Mouse (Mus musculus) lung, postnatal 36 days (tissue): ENCODE data around the gene Sod3.
A peak's percentile ranks its signal among the peaks of the same experiment; 100 is the strongest.

Source experiments
- DNase-seq: peaks from one replicate; pipeline ENCODE4 v3.0.0; 2022; ENCODE audit warnings: mixed read lengths

Sod3 gene

DNA sequence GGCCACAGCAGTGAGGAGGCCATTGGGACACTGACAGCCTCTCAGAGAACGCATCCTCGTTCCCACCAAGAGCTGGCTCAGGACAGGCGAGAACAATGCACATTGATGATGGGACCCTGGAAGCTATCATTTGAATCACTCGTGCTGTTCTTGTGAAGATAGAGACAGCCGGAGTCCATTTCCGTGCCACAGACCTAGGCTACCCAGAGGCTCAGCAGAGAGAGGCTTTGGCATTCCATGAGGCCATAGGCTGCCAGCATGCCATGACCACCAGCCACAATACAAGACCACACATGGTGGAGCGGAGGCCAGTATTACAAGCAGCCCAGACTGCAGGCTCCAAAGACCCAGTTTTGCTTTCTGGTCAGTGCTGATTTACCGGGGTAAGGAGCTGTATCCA is 19.2 kb downstream of the Sod3 start:
- DNase-seq = no peak

DNA sequence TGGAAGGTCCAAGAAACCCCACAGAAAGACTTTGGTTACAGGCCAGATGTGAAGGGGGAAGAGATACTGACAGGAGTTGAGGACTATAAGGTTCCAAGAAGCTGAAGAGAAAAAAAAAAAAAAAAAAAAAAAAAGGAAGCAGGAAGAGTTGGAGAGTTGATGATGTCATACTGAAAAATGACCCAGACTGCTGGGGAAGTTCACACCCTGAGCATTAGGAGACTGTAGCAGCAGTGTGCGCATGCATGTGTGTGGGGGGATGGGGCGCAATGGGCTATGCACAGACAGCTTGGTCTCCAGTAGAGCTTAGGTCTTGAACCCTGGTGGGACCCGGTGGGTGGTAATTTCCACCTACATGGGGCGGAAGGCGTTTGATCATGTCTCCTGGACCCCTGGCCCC is 20.2 kb downstream of the Sod3 start:
- DNase-seq = no peak

GRCm38 (mm10) chr5:52386016-52386415 is 22.4 kb downstream of the Sod3 start:
- no peak for DNase-seq

DNA sequence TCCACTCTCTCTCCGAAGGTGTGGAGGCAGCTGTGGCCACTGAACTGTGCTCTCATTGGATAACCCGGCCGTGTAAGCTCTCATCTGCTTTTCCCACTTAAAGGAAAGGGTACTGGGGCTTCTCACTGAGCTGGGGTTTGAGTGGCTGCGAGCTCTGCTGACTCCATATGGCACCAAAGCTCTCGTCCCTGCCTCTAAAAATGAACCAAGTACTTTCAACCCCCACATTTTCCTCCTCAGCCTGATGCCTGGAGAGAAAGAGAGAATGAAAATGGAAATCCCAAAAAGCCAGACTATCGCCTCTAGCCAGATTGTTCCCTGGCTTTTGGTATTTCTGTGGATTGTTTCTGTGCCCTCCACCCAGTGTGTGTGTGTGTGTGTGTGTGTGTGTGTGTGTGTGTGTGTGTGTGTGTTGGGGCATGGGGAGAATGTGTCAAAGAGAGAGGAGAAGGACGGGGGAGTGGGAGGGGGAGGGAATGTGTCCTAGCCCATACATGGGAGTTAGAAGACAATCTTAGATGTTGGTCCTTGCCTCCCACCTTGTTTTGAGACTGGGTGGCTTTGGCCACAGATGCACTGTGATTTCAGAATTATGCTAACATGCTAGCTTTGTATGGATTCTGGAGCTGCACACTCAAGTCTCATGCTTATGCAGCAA is 24.6 kb downstream of the Sod3 start:
- no peak for DNase-seq

GRCm38 (mm10) chr5:52390381-52390780 is 26.8 kb downstream of the Sod3 start:
- DNase-seq = no peak

DNA sequence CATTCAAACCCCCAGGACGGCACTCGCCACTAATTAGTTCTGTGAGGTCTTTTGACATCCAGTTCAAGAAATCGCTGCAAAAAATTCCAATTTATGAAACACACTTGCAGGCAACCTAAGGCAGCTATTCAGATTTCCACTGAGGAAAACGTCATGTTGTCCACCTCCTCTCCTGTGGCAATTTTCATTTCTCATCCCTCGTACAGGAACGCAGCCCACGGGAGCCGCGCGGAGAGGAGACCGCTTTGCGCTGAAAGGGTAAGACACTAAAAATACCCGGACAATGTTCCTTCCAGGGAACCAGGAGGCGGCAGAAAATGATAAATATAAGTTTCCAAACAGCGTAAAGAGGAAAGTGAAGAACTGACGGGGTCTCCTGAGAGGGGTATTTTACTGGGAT is 27.9 kb downstream of the Sod3 start:
- no peak for DNase-seq

- no peak for DNase-seq
Observed at GRCm38 (mm10) chr5:52393756-52394155, 30.2 kb downstream of the Sod3 start.

GRCm38 (mm10) chr5:52404373-52404772 is 40.8 kb downstream of the Sod3 start:
- DNase-seq = no peak

DNA sequence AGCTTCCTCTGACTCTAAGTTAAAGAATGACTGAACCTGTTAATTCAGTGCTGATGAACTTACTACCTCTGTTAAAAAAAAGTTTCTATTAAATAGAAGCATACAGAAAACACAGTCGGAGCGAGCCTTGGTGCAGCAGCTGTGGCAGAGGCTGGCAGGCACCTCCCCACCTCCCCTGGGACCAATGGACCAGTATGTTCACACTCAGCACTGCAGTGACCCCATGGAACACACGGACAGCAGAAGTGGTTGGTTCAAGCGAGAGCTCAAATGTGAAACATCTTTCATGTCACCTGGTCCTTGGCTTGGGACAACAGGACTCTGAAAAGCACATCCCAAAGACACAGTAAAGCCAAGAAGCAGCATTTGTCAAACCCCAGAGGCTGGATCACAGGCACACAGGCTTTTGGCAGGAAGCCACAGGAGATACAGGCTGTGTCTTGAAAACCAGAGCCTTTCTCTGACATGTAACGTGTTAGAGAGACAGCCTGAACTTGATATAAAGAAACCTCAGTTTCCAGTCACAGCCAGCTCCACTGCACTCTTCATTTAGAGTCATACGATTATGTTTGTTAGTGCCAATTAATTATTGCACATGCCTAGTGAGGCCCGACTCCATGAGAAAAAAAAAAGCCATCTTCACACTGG is 45.2 kb downstream of the Sod3 start:
- no peak for DNase-seq

DNA sequence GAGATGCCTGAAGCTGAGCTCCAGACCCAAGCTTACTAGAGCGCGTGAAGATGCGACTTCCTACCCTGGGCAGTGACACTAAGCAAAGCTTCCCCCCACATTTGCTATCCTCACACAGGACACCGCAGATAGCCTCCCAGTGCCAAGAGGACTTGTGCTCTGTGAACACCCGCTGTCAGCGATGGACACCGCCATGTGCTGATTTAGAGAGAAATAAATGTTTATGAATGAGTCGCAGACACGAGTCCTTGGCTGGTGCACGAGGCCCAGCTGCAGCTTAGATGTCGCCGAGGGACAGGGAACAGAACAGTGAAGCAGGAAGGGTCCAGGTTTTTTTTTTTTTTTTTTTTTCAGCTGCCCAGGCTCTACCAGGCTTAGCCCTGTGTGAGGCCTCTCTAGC is 46.6 kb downstream of the Sod3 start:
- no peak for DNase-seq

GRCm38 (mm10) chr5:52411567-52411966 is 48.0 kb downstream of the Sod3 start:
- peak; percentile 4 for DNase-seq

GRCm38 (mm10) chr5:52415193-52415592 is 51.6 kb downstream of the Sod3 start:
- DNase-seq = no peak

DNA sequence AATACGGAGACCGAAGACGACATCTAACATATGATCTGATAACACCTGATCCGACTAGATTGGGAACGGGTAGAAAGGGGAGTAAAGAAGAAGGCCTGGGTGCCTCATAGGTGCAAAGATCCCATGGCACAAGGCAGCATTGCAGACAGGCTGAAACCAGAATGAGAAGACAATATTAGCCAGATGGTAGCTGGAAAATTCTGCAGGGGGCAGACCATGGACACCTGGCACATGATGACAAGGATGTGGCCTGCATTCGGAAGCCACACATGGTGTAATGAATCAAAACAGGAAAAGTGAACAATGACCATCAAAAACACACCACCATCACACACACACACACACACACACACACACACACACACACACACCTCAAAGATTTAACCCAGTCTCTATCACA is 52.3 kb downstream of the Sod3 start:
- DNase-seq = no peak

- no peak for DNase-seq
Observed at GRCm38 (mm10) chr5:52416485-52416884, 52.9 kb downstream of the Sod3 start.
